Mouse (Mus musculus): ENCODE results near the gene Ank3.

DNA sequence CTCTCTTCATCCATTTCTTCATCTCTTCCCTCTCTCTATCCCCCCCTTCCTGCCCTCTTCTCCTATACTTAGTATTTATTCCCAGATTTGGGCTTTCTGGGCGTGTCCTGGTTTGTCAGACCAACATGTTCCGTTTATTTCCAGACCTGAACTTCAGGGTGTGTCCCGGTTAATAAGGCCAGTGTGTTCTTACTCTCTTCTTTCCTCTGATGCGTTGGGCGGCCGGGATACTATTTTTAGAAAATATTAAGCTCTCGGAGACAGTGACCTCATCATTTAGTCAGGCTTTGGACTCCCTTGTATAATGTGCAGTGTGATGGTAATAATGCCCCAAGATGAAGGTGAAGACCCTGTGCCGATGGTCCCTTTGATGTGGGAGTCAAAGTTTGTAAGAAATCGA is 546.3 kb downstream of the Ank3 start:
- no peak for TF ChIP-seq POLR2A (IDR thresholded peaks at IDR 0.05; ENCODE audit: extremely low read depth, insufficient read depth, low read length)
- no peak for TF ChIP-seq CTCF (IDR thresholded peaks at IDR 0.05; ENCODE audit: low read depth, low read length)

Measured in liver, adult 2 months (tissue).